Mouse (Mus musculus): ENCODE results near the gene Ptpa.

Ptpa gene

DNA sequence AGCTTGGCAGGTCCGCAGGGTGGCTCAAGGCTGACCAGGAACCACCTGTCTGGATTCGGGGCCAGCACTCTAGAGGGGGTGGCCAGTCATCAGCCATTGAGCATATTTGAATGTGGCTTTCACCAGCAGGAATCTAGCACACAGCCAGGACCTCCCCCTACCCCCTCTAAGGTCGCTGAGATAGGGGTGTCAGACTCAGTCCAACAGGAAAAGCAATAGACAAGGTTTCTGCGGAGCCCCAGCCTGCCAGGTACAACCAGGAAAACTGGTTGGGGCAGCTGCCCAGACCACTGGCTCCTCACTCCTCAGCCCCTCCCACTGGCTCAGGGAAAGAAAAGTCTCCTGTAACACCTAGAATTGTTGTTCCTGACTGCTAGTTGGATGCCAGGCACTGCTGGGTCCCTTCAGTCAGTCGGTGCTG lies 47.5 kb downstream of the Ptpa start:
- DNase-seq (ENCODE audit: low spot score in 2 of 2), result no peak

DNA sequence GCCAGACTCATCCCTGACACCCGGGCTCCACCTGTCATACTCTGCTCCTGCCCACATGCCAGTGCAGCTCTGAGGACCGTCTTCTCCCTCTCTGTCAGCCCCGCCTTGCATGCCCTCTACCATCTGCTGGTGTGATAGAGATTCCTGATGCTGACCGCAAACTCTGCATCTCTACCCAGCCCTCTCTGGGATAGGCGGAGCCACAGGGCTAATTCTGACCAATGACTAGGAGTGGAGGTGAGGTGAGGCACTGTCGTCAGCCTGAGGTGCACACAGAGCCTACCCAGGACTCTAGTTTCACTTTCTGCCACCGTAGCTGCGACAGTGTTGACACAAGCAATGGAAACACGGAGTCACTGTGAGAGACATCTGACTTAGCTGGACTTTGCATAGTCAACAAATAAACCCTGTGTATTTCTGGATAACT lies 48.1 kb downstream of the Ptpa start:
- peak in 1 of 2 experiments; percentile 51 for DNase-seq (ENCODE audit: low spot score in 2 of 2)

DNA sequence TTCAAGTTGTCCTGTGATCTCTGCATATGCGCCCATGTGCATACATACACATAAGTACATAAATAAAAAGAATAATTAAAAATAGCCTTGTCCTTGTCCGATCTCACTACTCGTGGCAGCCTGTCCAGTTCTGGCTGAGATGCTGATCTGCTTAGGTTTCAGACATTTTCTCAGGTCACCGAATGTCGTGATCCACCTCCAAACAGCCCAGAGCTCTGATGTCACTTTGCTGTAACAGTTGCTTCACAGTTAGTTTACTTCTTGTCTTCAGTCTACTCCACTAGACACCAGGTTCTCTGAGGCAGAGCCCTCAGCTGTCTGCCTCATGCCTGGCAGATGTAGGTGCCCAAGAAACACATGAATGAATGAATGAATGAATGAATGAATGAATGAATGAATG lies 48.6 kb downstream of the Ptpa start:
- no peak for DNase-seq (ENCODE audit: low spot score in 2 of 2)

DNA sequence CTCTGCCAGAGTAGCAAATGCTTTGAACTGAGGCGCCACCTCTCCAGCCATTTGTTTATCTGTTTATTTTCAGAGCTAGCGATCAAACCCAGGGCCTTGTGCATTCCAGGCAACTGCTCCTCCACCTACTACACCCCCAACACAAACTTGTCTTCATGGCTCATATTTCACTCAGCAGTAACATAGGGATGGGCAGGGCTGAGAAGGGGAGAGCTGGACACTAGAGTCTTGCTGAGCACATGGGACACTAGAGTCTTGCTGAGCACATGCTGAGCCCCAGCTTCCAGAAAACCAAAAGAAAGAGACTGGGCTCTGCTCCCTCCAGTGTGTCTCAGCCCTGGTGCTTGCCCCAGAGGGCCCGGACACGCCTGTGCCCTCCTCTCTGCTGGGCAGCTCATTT lies 50.9 kb downstream of the Ptpa start:
- DNase-seq (ENCODE audit: low spot score in 2 of 2), result no peak

DNA sequence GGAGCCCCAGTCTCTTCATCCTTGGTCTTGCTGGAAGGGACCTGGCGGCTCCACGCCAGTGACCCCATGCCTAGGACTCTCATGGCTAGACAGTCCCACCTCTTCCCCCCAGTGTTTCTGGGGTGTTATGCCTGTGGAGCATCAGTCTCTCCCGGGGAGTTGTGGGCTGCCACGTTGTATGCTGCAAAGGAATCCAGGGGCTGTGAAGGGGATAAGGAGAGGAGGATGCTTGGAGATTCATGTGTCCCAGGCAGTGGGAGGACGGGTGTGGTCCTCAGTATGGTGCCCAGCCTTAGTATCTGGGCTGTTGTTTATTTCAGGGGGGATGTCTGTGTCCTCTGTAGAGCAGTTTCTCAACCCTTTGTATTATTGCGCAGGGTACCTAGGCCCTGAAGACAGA lies 53.2 kb downstream of the Ptpa start:
- no peak for DNase-seq (ENCODE audit: low spot score in 2 of 2)

DNA sequence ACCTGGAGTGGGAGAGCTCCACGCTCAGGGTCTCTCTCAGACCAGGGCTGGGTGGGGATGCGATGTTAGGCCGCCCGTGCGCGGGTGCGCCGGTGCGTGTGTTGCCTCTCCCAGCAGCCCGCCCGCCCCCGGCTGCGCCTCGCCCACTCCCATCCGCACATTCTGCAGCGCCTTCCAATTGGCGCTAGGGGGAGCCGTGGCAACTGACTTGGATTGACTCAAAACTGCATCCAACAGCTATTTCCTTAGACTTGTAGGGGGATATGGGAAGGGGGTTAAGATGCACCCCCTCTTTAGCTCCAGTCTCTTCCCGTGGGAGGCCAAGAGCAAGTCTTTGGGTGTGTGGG lies 53.9 kb downstream of the Ptpa start:
- DNase-seq (ENCODE audit: low spot score in 2 of 2), result peak; percentile 91 to 93

DNA sequence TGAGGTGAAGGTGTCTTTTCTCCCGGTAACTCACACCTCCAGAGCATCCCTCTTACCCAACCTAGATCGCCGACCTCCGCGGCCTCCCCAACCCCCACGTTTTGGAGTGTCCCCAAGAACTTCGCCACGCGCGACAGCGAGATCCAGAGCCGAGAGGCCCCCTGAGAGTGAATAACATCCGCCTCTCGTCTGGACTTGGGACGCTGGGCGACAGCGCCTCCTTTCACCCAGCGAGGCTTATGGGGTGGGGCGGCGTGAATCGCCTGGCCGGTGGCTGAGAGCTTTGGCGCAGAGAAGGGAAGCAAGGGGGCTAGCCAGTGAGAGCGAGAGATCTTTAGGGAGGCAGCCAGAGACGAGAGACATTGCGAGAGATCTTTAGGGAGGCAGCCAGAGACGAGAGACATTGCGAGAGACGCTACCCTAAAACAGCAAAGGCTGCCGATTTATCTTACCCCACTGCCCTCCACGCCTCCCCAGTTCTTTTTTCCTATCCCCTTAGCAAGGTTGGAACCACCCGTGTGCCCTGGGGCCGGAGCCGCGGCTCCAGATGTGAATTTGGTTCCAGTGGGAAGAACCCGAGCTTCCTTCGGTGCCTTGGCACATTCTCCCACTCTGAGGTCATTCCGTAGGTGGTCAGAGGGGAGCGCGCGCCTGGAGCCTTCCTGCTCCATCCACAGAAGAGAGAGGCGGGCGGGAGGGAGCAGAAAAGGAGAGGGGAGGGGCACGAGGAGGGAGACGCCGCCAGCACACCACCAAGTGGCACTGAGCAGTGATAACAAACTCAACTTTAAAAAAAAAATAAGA lies 54.5 kb downstream of the Ptpa start:
- DNase-seq (ENCODE audit: low spot score in 2 of 2), result peak; percentile 72 to 73

DNA sequence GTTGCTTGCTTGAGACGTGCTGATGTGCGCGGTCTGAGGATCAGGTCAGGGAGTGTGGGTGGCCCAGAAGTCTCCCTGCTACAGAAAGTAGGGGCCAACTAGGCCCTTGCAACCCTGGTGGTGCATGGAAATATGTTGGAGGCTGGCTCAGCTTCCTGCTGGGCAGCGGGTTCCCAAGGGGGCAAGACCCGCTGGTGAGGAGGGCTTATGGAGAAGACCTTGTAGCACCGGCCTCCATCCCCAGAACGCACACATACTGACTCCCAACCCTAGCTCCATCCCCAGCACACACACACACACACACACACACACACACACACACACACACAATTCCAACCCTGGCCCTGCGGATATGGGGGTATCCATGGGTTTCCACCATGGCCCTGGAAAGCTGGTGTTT lies 55.2 kb downstream of the Ptpa start:
- no peak for DNase-seq (ENCODE audit: low spot score in 2 of 2)

DNA sequence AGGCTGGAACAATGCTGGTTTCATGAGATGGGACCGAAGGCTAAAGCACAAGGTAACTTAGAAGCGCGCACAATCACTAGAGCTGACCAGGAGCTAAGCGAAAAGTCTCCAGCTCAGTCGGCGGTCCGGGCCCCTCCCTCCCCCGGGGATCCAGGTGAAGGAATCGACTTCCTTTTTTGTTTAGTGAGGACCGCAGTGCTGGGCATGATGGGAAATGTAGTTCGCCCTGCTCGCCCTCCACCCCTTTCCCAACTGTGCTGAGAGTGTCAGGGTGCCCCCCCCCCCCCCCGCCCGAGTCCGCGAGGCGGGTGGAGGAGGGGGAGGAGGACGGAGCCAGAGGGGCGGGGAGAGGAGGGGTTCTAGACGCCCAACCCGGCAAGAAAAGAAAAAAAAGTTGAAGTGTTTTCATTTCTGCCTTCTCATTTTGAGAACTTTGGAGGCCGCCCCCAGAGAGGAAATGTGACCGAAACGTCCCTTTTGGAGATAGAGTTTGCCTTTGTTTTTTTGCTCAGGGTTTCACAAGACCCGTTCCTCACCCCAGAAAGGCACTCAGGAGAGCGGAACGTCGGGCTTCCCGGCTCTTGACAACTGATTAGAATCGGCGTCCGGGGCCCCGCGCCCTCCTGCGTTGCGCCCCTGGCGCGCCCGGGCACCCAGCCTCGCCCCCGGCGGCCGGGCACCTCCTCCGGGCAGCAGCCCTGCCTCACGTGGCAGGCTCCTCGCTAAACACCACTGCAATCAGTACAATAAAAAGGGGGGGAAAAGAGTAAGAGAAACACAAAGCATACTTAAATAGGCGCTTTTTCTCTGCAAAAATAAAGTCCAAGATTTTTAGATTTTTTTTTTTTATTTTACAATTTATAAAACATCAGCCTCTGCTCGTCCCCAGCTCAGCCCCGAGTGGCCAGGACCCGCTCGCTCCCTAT lies 56.2 kb downstream of the Ptpa start:
- DNase-seq (ENCODE audit: low spot score in 2 of 2), result peak; percentile 77 to 82

DNA sequence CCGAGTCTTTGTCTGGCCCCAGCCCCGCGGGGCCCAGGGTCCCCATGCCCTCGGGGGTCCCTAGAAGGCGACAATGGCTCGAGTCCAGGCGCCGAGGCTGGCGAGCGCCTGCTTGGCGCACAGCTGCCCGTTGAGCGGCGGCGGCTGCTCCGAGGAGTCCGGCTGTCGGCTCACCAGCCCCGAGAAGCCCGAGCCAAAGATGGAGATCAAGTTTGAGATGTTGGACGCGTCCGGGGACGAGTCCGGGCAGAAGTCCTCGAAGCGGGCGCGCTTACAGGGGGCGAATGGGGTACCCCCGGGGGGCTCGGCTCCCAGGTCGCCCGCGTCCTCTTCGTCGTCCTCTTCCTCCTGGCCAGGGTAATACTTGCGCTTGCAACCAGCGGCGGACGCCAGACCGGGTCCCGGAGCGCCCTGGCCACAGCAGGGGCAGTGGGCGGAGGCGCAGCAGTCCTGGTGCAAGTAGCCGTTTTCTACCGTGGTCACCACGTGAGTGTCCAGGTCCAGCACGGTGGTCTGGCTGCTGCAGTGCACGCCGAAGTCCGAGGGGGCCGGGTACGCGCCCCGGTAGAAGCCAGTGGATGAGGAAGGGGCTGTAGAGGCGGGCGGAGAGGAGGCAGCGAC lies 57.0 kb downstream of the Ptpa start:
- DNase-seq (ENCODE audit: low spot score in 2 of 2), result peak; percentile 54 to 64

DNA sequence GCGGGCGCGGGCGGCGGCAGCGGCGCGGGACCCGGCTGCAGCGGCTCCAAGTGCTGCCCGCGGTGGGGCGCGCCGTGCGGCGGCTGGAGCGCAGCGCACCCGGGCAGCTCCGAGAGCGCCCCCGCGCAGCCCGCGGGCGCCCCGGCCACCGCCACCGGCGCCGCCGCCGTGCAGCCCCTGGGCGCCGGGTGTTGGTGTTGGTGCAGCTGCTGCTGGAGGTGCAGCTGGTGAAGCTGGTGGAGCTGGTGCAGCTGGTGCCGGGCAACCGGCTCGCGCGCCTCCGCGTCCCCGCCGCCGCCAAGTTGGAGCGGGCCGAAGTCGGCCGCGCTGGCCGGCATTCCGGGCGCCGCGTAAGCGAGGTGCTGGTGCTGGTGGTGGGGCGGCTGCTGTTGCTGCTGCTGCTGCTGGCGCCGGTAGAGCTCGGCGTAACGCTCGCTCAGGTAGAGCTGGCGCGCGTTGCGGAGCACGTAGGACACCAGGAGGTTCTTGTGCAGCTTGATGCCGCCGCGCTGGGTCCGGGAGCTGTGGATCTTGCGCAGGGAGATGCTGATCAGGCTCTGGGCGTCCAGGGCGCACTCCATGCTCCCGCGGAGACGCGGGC lies 57.7 kb downstream of the Ptpa start:
- DNase-seq (ENCODE audit: low spot score in 2 of 2), result peak; percentile 77 to 79

DNA sequence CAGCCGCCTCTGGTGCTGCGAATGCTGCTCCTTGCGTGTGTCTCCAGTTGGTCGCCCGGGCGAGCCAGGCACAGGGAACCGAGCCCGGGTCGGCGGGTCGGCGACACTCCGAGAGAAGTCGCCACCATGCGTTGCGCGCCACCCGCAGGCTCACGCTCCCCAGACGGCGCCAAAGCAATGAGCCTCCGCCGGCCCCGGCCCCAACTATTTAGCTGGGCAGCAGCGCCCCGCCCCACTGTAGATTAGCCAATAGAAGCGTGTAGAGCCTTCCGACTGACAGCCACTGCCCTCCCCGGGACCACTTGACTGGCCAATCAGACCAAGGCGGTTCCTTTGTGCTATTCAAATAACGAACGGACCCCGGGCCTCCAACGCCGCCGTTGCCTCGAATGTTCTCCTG lies 58.2 kb downstream of the Ptpa start, which contains the start of gene Ier5l:
Ier5l (minus strand) TSS at position 181 of the 400 bp plus-strand sequence.
- DNase-seq (ENCODE audit: low spot score in 2 of 2), result peak; percentile 97

DNA sequence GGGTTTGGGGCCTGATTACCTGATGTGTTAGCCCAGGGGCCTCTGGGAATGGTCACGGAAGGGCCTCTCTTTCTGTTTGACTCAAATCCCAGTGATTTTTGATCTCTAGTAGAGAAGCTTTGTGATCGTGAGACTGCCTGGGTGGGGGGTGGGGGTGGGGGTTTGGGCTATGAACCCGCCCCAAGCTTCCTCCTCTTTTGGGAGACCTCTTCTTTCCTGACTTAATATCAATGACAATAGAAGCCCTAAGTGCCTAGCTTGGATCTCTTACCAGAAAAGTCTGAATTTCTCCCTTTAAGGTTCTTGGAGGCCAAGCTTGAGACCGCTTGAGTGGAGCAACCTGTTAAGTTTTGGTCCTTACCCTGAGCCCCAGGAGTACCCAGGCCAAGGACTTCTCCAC lies 58.9 kb downstream of the Ptpa start:
- DNase-seq (ENCODE audit: low spot score in 2 of 2), result no peak

DNA sequence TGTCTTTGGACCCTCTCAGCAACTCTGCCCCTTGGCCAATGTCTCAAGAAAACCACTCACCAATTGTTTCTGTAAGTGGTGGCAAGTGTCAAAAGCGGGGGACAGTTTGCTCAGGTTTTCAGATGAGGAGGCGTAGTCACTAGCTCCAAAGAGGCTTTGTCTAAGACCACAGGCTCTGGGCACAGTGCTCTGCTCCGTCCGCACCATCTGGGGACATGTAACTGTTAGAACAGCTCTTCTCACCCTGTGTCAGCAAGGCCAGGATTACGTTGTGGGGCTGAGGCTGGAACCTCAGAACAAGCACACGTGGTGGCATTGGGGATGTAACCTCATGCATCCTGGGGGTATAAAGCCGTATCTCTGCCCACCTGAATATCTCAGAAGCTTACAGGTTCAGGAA lies 59.6 kb downstream of the Ptpa start:
- DNase-seq (ENCODE audit: low spot score in 2 of 2), result no peak

DNA sequence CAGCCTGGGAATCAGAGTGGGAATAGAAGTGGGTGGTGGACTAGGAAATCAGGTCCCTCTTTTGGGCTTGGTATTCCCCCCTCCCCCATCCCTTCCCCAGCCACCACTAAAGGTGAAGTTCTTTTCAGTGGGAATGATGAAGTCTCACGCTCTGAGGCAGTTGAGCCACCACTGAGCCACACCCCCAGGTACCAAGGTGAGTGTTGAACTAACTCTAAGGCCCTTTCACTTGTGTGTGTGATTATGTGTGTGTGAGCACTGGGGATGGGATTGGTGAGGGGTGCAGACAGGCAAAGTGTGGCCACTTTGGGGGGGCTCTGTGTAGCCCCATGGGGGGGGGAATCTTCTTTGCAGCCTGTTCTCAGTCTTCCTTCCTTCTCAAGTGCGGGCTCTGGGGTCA lies 60.4 kb downstream of the Ptpa start:
- no peak for DNase-seq (ENCODE audit: low spot score in 2 of 2)

DNA sequence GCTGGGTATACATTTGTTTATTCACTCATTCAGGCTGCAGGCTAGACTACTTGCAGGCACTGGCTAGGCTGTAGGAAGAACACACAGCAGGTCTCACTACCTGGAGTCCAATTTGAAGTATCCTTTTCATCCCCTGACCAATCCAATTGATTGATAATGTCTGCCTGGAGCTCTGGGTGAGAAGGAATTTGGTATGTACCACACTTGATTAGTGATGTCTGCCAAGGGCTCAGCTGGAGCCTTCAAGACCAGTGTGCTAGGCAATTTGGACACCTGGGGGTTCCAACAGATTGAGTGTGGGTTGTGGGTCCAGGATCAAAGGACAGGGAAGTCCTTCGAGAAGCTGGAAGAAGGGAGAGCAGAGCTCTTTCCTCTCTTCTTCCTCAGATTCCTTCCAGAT lies 62.7 kb downstream of the Ptpa start:
- no peak for DNase-seq (ENCODE audit: low spot score in 2 of 2)

DNA sequence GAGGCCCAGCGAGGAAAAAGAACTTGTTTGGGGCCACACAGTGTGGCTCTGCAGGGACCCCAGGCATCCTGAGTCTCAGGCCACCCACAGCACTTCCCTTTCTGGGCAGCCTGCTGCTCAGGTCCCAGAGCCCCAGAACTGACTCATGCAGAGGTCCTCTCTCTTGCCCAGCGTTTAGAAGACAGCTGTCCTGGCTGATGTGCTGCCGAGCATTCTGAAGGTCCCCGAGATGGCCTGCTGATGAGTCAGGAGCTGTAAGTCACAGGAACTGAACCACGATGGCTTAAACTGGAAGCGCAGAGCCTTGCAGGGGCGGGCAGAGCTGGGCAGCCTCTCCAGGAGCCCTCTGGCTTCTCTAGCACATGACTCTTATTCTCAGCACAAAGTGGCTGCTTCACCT lies 71.8 kb downstream of the Ptpa start:
- no peak for DNase-seq (ENCODE audit: low spot score in 2 of 2)

DNA sequence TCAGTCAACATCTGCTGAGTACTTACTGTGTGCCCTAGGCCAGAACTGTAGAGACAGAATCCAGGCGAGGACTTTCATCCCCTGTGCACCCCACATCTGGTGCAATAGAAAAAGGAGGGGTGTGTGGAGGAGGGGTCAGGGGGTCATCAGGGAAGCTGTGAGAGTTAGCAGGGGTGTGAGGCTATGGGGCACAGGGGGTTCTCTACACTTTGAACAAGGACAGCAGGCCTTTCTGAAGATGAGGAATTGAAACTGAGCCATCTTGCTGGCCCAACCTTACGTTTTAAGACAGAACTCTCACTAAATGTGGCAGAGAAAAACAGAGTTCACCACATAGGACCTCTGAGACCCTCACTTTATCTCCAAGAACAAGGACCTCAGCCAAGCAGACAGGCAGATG lies 74.5 kb downstream of the Ptpa start:
- no peak for DNase-seq (ENCODE audit: low spot score in 2 of 2)

DNA sequence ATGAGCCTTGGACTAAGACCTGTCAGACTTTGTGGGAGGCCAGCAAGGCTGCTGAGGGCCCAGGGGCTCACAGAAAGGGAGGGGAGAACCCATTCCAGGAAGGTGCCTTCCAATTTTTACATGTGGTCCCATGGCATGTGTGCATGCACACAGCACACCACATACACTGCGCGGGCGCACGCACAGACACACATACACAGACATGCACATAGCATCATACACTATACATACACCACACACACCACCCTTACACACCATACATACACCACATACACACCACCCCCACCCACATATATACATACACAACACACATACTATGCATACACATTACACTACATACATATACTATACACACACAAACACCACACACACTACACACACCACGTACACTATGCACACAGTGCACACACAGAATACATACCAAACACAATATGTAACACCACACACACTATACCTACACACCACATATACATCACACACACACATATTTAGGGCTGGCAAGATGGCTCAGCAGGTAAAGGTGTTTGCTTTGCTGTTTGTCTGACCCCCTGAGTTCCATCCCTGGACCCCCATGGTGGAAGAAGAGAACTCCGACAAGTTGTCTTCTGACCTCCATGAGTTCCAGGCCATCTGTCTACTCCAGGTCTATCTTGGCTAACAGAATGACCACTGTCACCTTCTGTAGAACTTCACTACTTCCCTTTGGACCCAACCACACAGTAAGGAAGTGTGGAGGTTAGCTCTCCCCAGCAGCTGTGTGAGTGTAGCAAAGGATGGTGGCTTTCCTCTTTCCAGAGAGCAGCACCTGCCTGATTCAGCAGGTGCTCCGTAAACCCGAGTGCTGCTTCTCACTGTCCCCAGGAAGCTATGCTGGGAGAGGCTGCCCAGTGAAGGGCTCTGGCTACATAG lies 79.4 kb downstream of the Ptpa start:
- no peak for DNase-seq (ENCODE audit: low spot score in 2 of 2)

DNA sequence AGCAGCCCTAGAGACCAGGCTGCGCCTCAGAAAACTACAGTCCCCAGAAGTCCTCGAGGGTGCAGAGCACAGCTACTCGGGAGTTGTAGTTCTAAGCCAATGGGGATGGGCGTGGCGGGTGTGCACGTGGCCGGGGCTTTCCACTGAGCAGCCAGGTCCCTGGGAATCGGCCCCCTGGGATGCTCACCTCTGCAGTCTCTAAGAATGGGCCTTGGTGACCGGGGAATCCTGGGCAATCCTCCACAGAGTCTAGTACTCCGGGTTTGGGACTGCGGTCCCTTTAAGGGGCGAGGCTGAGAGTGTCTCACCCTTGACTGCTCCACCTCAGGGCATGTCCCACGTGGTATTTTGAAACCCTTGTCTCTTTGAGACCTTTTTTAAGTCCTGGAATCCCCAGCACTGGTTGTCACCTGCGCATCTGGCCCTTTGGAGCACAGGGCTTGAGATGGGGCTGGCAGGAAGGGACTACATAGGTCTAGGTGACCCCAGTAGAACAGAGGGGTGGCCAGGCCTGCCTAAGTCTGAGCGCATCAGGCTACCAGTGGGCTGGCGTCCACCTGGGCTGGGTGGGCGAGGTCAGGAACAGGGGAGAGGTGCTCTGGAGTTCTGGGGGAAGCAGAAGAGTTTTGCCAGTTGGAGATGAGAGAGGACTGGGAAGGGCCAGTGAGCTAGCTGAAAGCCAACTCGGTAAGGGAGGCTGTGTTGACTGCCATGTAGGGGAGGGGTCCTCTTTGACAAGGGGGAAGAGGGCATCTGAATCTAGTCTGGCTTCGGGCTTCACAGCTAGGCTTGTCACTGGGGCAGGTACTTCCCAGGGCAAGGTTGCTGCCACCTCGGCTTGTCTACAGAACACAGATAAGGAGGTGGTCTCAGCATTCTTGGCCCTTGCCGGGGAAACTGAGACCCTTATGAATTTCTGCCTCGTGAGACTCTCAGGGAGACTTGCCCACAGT lies 80.3 kb downstream of the Ptpa start:
- peak; percentile 79 to 84 for DNase-seq (ENCODE audit: low spot score in 2 of 2)
